Mouse (Mus musculus) liver, embryonic 14.5 days (tissue): ENCODE data around the gene Cxcr1. TPM values are rescaled to one million over a fixed set of nuclear protein-coding genes. Genes with fewer than 3 reads are reported as not detected.

Experiments used
- ATAC-seq: fragments of 200-750 bp; cut with Nextera tagmentation; 2 replicates; pipeline ENCODE4 v1.8.0; 2017; ENCODE audit warnings: moderate number of reproducible peaks, mild to moderate bottlenecking, moderate library complexity; ENCODE audit not compliant: insufficient read depth
- DNase-seq, 3 experiments: peaks; one replicate each; pipeline ENCODE4 v3.0.0-alpha.2; 2012 to 2013; ENCODE audit warnings: low read depth in 3 of 3, low spot score in 3 of 3
- H3K27ac ChIP-seq: fragments of 300-500 bp; sonication (generic); 2 replicates; pipeline ENCODE4 v1.5.1; 2014; ENCODE audit warnings: moderate library complexity, mild to moderate bottlenecking, control low read depth, inconsistent platforms
- H3K27me3 ChIP-seq: fragments of 300-500 bp; sonication (generic); 2 replicates; pipeline ENCODE4 v1.6.1; 2014; ENCODE audit warnings: mild to moderate bottlenecking, low read length, moderate library complexity; ENCODE audit not compliant: control insufficient read depth, insufficient read depth
- H3K36me3 ChIP-seq: fragments of 300-500 bp; sonication (generic); replicated peaks from 2 replicates; pipeline ENCODE4 v1.6.1; 2014; ENCODE audit warnings: low read depth; ENCODE audit not compliant: control insufficient read depth, insufficient read depth
- H3K4me1 ChIP-seq, 2 experiments: fragments of 200-500 bp in 1 of 2; fragments of 300-500 bp in 1 of 2; sonication (generic) in 1 of 2; replicated peaks; 2 replicates each; pipeline ENCODE4 v1.6.1; 2012 to 2014; ENCODE audit warnings: antibody characterized with exemption in 1 of 2, inconsistent platforms in 1 of 2, low read length in 1 of 2; ENCODE audit not compliant: control insufficient read depth in 2 of 2, insufficient read depth in 2 of 2
- H3K4me2 ChIP-seq: fragments of 300-500 bp; sonication (generic); 2 replicates; pipeline ENCODE4 v1.6.1; 2014; ENCODE audit warnings: low read depth, mild to moderate bottlenecking, control low read depth, moderate library complexity
- H3K4me3 ChIP-seq, 2 experiments: fragments of 200-500 bp in 1 of 2; fragments of 300-500 bp in 1 of 2; sonication (generic) in 1 of 2; 2 replicates each; pipeline ENCODE4 v1.5.1; 2012 to 2014; ENCODE audit warnings: low read depth in 2 of 2, low read length in 2 of 2, mild to moderate bottlenecking in 2 of 2, control low read depth in 1 of 2, inconsistent platforms in 1 of 2, moderate library complexity in 1 of 2; ENCODE audit not compliant: insufficient read depth in 1 of 2
- H3K9ac ChIP-seq: fragments of 300-500 bp; sonication (generic); replicated peaks from 2 replicates; pipeline ENCODE4 v1.6.1; 2014; ENCODE audit warnings: mild to moderate bottlenecking, control low read depth, moderate library complexity
- H3K9me3 ChIP-seq: fragments of 300-500 bp; sonication (generic); 2 replicates; pipeline ENCODE4 v1.6.1; 2016; ENCODE audit warnings: low read length, mixed read lengths; ENCODE audit not compliant: control insufficient read depth
- CTCF ChIP-seq: IDR thresholded peaks from 2 replicates; pipeline ENCODE4 v1.5.1; 2016; ENCODE audit warnings: antibody characterized with exemption, low read depth, control low read depth
- EP300 ChIP-seq: IDR thresholded peaks from 2 replicates; pipeline ENCODE4 v1.6.1; 2016; ENCODE audit warnings: antibody characterized with exemption, low read depth
- WGBS: fragments of 180-500 bp; shearing (Covaris S2); extraction: QIAGEN DNeasy Blood & Tissue Kit; methylation state at CpG from one replicate; pipeline ENCODE4 v1.1.7; 2014; ENCODE audit not compliant: insufficient replicate concordance; 5-methylcytosine and 5-hydroxymethylcytosine counted together
- polyA plus RNA-seq, 2 experiments: library from polyadenylated mRNA; depleted of rRNA in 1 of 2; stranded (reverse) in 1 of 2; unstranded in 1 of 2; fragments of >200 nt; fragmentation: Nextera tagmentation in 1 of 2; extraction: Ambion mirVana in 1 of 2; gene quantifications; 2 replicates each; pipeline versions ENCODE4 v1.2.1 to v1.2.3; 2012 to 2014

Cxcr1 gene
- polyA plus RNA-seq, 2 experiments: not detected

DNA sequence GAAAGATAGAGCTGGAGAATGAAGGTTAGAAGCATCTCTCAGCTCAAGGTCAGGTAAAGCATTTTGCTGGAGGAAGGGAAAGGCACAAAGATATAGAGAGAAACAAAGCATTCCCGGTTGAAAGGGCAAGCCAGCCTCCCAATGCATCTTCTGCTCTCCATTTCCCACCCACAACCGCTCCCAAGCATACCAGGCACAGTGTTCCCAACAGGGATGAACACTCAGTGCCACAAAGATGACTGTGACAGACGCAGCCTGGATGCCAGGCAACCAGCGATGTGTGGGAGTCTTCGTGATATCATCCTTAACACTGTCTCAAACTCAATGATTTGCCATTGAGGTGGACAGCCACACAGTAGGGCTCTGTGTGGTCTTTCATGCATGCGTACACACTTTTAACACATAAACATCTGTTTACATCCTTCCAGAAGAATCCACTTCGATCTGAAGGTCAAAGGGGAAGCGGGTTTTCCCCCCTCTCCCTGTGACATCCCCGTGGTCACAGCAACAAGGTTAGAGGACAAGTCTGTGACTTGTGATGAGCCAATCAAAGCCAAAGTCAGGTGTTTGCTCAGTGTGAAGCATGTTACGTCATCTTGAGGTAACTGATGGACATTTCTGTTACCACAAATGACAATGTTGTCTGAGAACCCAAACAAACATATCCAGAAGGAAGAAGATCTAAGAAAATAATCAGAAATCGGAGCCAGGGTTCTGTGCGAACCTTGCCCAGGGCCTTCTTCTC, 3.5 kb upstream of the Cxcr1 start:
- H3K36me3 ChIP-seq: no peaks in the 10 kb centered on the region
- no peak overlapping the region for H3K27ac ChIP-seq
- whole genome bisulfite sequencing: 58% methylated on average over 12 of the region's 12 CpGs
- H3K4me2 ChIP-seq: no peak overlapping the region
- ATAC-seq (no peak), DNase-seq (no peak)
- no peaks in the 10 kb centered on the region for H3K9me3 ChIP-seq
- no peak overlapping the region for H3K9ac ChIP-seq
- TF ChIP-seq CTCF (no peak), EP300 (no peak)
- peaks cover 0 to 16% of the 10 kb centered on the region in 2 experiments; a peak in 2 of 4 replicates for H3K4me1 ChIP-seq
- H3K27me3 ChIP-seq: no peaks in the 10 kb centered on the region
- H3K4me3 ChIP-seq: no peak overlapping the region

- no peak overlapping the region; the same call in 1 of the 2 replicates for H3K27ac ChIP-seq
- no peaks in the 10 kb centered on the region for H3K9me3 ChIP-seq
- H3K9ac ChIP-seq: no peak overlapping the region
- DNase-seq (peak; percentile 9 to 20 (median 11)), ATAC-seq (peak; percentile 67; the same call in 1 of the 2 replicates)
- H3K36me3 ChIP-seq: no peaks in the 10 kb centered on the region
- WGBS: 61% methylated on average over 17 of the region's 17 CpGs
- no peaks in the 10 kb centered on the region for H3K27me3 ChIP-seq
- TF ChIP-seq CTCF (no peak), EP300 (no peak)
- H3K4me2 ChIP-seq: peak overlapping the region; percentile 23; the same call in 1 of the 2 replicates
- peaks cover 0 to 16% of the 10 kb centered on the region in 2 experiments; a peak in 2 of 4 replicates for H3K4me1 ChIP-seq
- no peak overlapping the region for H3K4me3 ChIP-seq
Measured at GRCm38 (mm10) chr1:74196621-74197419, 2.4 kb upstream of the Cxcr1 start.

DNA sequence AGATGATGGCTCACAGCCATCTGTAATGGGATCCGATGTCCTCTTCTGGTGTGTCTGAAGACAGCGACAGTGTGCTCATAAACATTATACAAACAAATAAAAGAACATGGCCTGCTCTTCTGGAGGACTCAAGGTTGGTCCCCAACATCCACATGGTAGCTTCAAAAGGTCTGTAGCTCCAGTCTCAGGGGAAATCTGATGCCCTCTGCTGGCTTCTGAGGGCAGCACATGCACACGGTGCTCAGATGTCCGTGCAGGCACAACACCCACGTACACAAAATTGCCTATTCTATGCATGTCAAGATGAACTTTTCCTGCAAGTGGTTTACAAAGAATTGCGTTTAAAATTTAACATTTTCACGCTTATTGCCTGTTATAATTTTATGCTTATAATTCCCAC, 1.5 kb upstream of the Cxcr1 start:
- Histone ChIP-seq H3K9ac (no peak overlapping the region), H3K4me1 (peaks cover 0 to 16% of the 10 kb centered on the region in 2 experiments; a peak in 2 of 4 replicates), H3K36me3 (no peaks in the 10 kb centered on the region), H3K9me3 (no peaks in the 10 kb centered on the region), H3K27ac (no peak overlapping the region), H3K4me2 (no peak overlapping the region), H3K4me3 (no peak overlapping the region), H3K27me3 (no peaks in the 10 kb centered on the region)
- peak in 2 of 3 experiments; percentile 19 to 24 for DNase-seq
- no peak for ATAC-seq
- TF ChIP-seq EP300 (no peak), CTCF (peak; percentile 84)
- WGBS: 24% methylated on average over 7 of the region's 7 CpGs

DNA sequence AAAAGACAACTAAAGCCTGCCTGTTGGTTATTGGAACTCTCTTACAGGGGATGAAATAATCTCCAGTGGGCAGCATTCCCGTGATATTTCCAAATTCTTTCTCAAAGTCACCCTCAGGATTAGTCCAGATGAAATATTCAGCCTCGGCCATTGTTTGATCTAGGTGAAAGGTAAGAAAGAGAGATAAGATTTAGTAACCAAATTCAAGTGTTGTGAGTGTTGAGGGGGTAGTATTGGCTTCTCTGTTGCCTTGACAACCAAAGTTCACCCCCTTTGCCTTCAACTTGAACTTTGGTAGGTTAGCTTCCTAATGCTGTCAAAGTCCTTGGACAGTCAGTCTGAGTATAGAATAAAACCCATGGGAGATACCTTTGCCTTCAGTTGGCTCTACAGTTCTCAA, 1.7 kb downstream of the Cxcr1 start:
- Histone ChIP-seq H3K27me3 (no peaks in the 10 kb centered on the region), H3K27ac (no peak overlapping the region), H3K9ac (no peak overlapping the region), H3K4me1 (peaks cover 0 to under 1% of the 10 kb centered on the region in 2 experiments; a peak in 1 of 4 replicates), H3K9me3 (no peaks in the 10 kb centered on the region), H3K36me3 (no peaks in the 10 kb centered on the region), H3K4me3 (no peak overlapping the region), H3K4me2 (no peak overlapping the region)
- no peak for ATAC-seq
- DNase-seq: no peak
- WGBS: 56% methylated on average over 2 of the region's 2 CpGs
- TF ChIP-seq CTCF: no peak
- no peak for TF ChIP-seq EP300

- DNase-seq (no peak), ATAC-seq (no peak)
- no peaks in the 10 kb centered on the region for H3K36me3 ChIP-seq
- no peak overlapping the region for H3K9ac ChIP-seq
- TF ChIP-seq EP300: no peak
- no peak for TF ChIP-seq CTCF
- 75% methylated on average over 7 of the region's 7 CpGs for WGBS
- H3K27ac ChIP-seq: no peak overlapping the region
- H3K9me3 ChIP-seq: no peaks in the 10 kb centered on the region
- H3K4me2 ChIP-seq: no peak overlapping the region
- H3K27me3 ChIP-seq: no peaks in the 10 kb centered on the region
- H3K4me3 ChIP-seq: no peak overlapping the region
- H3K4me1 ChIP-seq: no peaks in the 10 kb centered on the region
Measured at GRCm38 (mm10) chr1:74190471-74190870, 4.0 kb downstream of the Cxcr1 start.
